Mouse (Mus musculus) embryonic facial prominence, embryonic 14.5 days (tissue): Measurements from ENCODE around the gene Zbtb48. TPM values are rescaled to one million over a fixed set of nuclear protein-coding genes. Genes with fewer than 3 reads are reported as not detected.

ENCODE experiments used
- ATAC-seq: fragments of 200-750 bp; cut with Nextera tagmentation; 2 replicates; pipeline ENCODE4 v1.8.0; 2017; ENCODE audit warnings: low read depth, moderate number of reproducible peaks, moderate TSS enrichment
- DNase-seq: peaks from one replicate; pipeline ENCODE4 v3.0.0-alpha.2; 2015; ENCODE audit warnings: low spot score
- H3K27ac ChIP-seq: fragments of 300-500 bp; sonication (generic); replicated peaks from 2 replicates; pipeline ENCODE4 v1.5.1; 2014; ENCODE audit warnings: low read depth, mild to moderate bottlenecking, low read length, moderate library complexity
- H3K27me3 ChIP-seq: fragments of 300-500 bp; sonication (generic); replicated peaks from 2 replicates; pipeline ENCODE4 v1.6.1; 2014; ENCODE audit warnings: low read length; ENCODE audit not compliant: control insufficient read depth, insufficient read depth
- H3K36me3 ChIP-seq: fragments of 300-500 bp; sonication (generic); 2 replicates; pipeline ENCODE4 v1.6.1; 2014; ENCODE audit warnings: low read length, mixed read lengths; ENCODE audit not compliant: control insufficient read depth, insufficient read depth
- H3K4me1 ChIP-seq: fragments of 300-500 bp; sonication (generic); 2 replicates; pipeline ENCODE4 v1.6.1; 2014; ENCODE audit warnings: antibody characterized with exemption, low read length; ENCODE audit not compliant: control insufficient read depth, insufficient read depth
- H3K4me2 ChIP-seq: fragments of 300-500 bp; sonication (generic); 2 replicates; pipeline ENCODE4 v1.6.1; 2014; ENCODE audit warnings: low read depth, mild to moderate bottlenecking, low read length, moderate library complexity, mixed read lengths
- H3K4me3 ChIP-seq: fragments of 300-500 bp; sonication (generic); 2 replicates; pipeline ENCODE4 v1.5.1; 2014; ENCODE audit warnings: low read depth, mild to moderate bottlenecking, low read length
- H3K9ac ChIP-seq: fragments of 300-500 bp; sonication (generic); 2 replicates; pipeline ENCODE4 v1.6.1; 2014; ENCODE audit warnings: low read depth, mild to moderate bottlenecking, low read length, moderate library complexity, mixed read lengths
- H3K9me3 ChIP-seq: fragments of 300-500 bp; sonication (generic); 2 replicates; pipeline ENCODE4 v1.6.1; 2016; ENCODE audit warnings: low read length; ENCODE audit not compliant: control insufficient read depth
- WGBS: fragments of 180-500 bp; shearing (Covaris S2); extraction: QIAGEN DNeasy Blood & Tissue Kit; methylation state at CpG from one replicate; pipeline ENCODE4 v1.1.7; 2014; 5-methylcytosine and 5-hydroxymethylcytosine counted together
- polyA plus RNA-seq: library from polyadenylated mRNA; unstranded; fragments of >200 nt; fragmentation: Nextera tagmentation; extraction: Ambion mirVana; gene quantifications from 2 replicates; pipeline ENCODE4 v1.2.1, GENCODE M21; 2014

Zbtb48 gene
- polyA plus RNA-seq, 1 experiment from 2014 or later, result 19.0 TPM

- DNase-seq, result no peak
- WGBS, result 66% methylated on average over 4 of the region's 4 CpGs
- Histone ChIP-seq H3K9me3 (no peaks in the 10 kb centered on the region), H3K36me3 (no peaks in the 10 kb centered on the region), H3K4me1 (peaks cover 8% of the 10 kb centered on the region; the same call in 1 of the 2 replicates), H3K4me2 (no peak overlapping the region), H3K9ac (no peak overlapping the region), H3K27me3 (no peaks in the 10 kb centered on the region), H3K27ac (no peak overlapping the region), H3K4me3 (no peak overlapping the region)
- ATAC-seq, result no peak
Measured at GRCm38 (mm10) chr4:152001335-152001734, 26.1 kb downstream of the Zbtb48 start.

DNA sequence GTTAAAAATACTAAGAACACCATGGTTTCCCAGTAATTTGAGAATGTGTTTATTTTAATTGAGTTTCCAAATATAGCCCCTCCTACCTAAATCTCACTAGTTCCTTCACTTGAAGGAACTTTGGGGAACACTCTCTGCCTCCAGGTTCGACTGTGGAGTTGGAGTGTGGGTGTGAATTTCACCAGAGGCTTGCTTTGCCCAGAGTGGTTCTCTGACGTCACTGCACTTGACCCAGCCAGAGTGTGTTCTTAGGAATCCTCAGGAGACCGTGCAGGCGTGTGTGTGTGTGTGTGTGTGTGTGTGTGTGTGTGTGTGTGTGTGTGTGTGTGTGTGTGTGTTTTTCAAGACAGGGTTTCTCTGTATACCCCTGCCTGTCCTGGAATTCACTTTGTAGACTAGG lies 26.6 kb downstream of the Zbtb48 start:
- H3K27ac ChIP-seq, result no peak overlapping the region
- H3K4me2 ChIP-seq, result no peak overlapping the region
- ATAC-seq (no peak), DNase-seq (no peak)
- H3K27me3 ChIP-seq, result no peaks in the 10 kb centered on the region
- no peaks in the 10 kb centered on the region for H3K36me3 ChIP-seq
- WGBS, result 33% methylated on average over 4 of the region's 4 CpGs
- H3K9ac ChIP-seq, result no peak overlapping the region
- H3K4me1 ChIP-seq, result peaks cover 8% of the 10 kb centered on the region; the same call in 1 of the 2 replicates
- no peaks in the 10 kb centered on the region for H3K9me3 ChIP-seq
- H3K4me3 ChIP-seq, result no peak overlapping the region

GRCm38 (mm10) chr4:151999481-151999880 lies 28.0 kb downstream of the Zbtb48 start:
- Histone ChIP-seq H3K9me3 (no peaks in the 10 kb centered on the region), H3K4me3 (no peak overlapping the region), H3K27me3 (no peaks in the 10 kb centered on the region), H3K4me2 (no peak overlapping the region), H3K4me1 (peaks cover 8% of the 10 kb centered on the region; the same call in 1 of the 2 replicates), H3K9ac (no peak overlapping the region), H3K27ac (no peak overlapping the region), H3K36me3 (no peaks in the 10 kb centered on the region)
- WGBS, result 51% methylated on average over 3 of the region's 3 CpGs
- DNase-seq (no peak), ATAC-seq (no peak)

- Histone ChIP-seq H3K36me3 (peaks cover 9% of the 10 kb centered on the region), H3K27ac (no peak overlapping the region), H3K4me1 (peaks cover 19% of the 10 kb centered on the region), H3K27me3 (no peaks in the 10 kb centered on the region), H3K9ac (no peak overlapping the region; the same call in 1 of the 2 replicates), H3K9me3 (no peaks in the 10 kb centered on the region), H3K4me3 (peak overlapping the region; percentile 100; the same call in 1 of the 2 replicates), H3K4me2 (peak overlapping the region; percentile 62)
- WGBS, result 55% methylated on average over 3 of the region's 3 CpGs
- ATAC-seq, result no peak
- DNase-seq, result no peak
Measured at GRCm38 (mm10) chr4:151997701-151998100, 29.8 kb downstream of the Zbtb48 start.

- no peak for ATAC-seq
- H3K27ac ChIP-seq, result peak overlapping the region; percentile 91
- no peaks in the 10 kb centered on the region for H3K27me3 ChIP-seq
- WGBS, result 3% methylated on average over 13 of the region's 13 CpGs
- H3K36me3 ChIP-seq, result peaks cover 17% of the 10 kb centered on the region
- H3K9ac ChIP-seq, result peak overlapping the region; percentile 82
- H3K9me3 ChIP-seq, result no peaks in the 10 kb centered on the region
- no peak for DNase-seq
- H3K4me1 ChIP-seq, result peaks cover 19% of the 10 kb centered on the region
- H3K4me2 ChIP-seq, result peak overlapping the region; percentile 62
- H3K4me3 ChIP-seq, result peak overlapping the region; percentile 100
Measured at GRCm38 (mm10) chr4:151996951-151997222, 30.6 kb downstream of the Zbtb48 start.

- Histone ChIP-seq H3K4me3 (peak within 1 kb of the TSS; percentile 100), H3K27ac (peak within 1 kb of the TSS; percentile 91), H3K9me3 (no peaks in the 10 kb centered on the region), H3K4me2 (peak within 1 kb of the TSS; percentile 88), H3K27me3 (no peaks in the 10 kb centered on the region), H3K9ac (peak within 1 kb of the TSS; percentile 95), H3K36me3 (peaks cover 22% of the 10 kb centered on the region), H3K4me1 (peaks cover 19% of the 10 kb centered on the region)
- DNase-seq, result peak; percentile 100
- 0% methylated on average over 58 of the region's 94 CpGs for WGBS
- ATAC-seq, result peak; percentile 97
Measured at GRCm38 (mm10) chr4:151996173-151996950, 31.1 kb downstream of the Zbtb48 start, which contains the start of gene Phf13. Gene Phf13 (minus strand): TSS chr4:151996258.

DNA sequence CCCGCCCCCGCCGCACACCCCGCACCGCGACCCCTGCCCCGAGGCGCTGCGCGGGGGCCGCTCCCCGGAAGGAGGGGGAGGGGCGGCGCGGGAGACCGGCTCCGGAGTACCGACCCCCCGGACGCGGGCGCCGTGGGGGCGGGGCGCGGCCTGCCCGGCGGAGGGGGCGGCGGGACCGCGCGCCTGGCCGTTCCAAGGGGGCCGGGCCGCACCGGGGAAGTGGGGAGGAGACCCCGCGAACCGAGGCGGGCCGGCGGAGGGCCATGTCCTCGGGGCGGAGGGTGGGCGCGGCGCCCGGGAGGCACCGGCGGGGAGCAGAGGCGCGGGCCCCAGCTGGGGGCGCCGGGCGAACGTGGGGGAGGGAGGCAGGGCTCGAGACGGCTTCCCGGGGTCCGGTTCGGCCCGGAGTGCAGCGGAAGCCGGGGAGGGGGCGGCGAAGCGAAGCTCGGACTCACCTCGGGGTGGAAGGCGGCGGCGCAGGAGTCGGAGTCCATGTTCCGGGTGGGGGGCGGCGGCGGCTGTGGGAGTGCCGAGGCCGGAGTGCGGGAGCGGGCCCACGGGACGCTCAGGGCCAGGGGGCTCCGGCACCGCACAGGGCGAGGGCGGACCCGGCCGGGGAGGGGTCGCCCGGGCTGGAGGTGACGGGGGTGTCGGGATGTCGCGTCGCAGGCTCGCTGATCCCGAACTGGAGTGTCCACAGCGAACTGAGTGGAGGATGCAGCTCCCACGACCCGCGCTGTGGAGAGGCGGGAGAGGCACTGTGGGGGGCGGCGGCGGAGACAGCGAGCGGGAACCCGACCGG lies 31.9 kb downstream of the Zbtb48 start:
- H3K9me3 ChIP-seq, result no peaks in the 10 kb centered on the region

DNA sequence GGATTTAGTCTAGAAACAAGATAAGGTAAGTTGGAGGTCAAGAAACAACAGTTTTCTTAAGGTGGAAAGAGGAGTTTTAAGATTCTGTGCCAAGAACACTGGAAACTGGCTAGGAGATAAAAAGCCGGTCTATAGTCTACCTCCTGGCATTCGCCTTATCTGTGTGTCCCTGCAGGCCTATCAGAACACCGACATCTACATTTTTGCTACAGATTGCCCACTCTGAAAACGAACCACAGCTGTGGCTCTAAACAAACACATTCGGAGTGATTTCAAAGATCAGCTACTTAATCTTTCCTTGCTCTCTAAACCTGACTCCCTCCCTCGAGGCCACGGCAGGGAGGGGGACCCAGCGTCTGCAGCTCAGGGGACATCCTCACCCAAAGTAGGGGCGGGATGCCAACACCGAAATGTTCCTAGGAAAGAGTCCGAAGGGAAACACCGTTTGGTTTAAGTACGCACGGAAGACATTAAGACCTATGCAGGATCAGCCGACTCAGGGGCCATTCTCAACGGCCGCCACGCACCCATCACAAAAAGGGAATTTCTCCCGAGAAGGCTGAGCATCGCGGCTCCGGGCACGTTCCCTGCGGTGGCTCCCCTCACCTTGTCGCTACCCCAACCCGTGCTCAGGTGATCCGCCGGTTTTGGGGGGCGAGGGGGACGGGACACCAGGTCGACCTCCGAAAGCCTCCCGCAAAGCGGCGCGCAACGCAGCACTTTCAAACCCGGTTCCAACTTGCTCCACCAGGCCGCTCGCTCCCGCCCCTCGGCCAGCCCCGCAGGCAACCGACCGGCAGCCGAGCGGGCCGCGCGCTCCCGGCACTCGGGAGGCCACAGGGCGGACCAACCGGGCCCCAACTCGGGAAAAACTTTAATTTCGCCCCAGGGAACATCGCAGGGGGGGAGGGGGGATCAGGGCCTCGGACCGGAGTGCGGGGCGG lies 33.0 kb downstream of the Zbtb48 start:
- DNase-seq (no peak), ATAC-seq (no peak)
- Histone ChIP-seq H3K4me1 (peaks cover 19% of the 10 kb centered on the region), H3K36me3 (peaks cover 34% of the 10 kb centered on the region), H3K9ac (peak overlapping the region; percentile 95), H3K9me3 (no peaks in the 10 kb centered on the region), H3K4me3 (peak overlapping the region; percentile 100), H3K4me2 (peak overlapping the region; percentile 88), H3K27ac (peak overlapping the region; percentile 86), H3K27me3 (no peaks in the 10 kb centered on the region)
- 2% methylated on average over 25 of the region's 61 CpGs for WGBS

More for the DNA sequence above, 31.9 kb downstream of the Zbtb48 start:
- peak overlapping the region; percentile 88 for H3K4me2 ChIP-seq
- H3K4me1 ChIP-seq, result peaks cover 19% of the 10 kb centered on the region
- peak overlapping the region; percentile 86 for H3K27ac ChIP-seq
- no peak for DNase-seq
- peak; percentile 19; the same call in 1 of the 2 replicates for ATAC-seq
- peak overlapping the region; percentile 95 for H3K9ac ChIP-seq
- 1% methylated on average over 15 of the region's 111 CpGs for WGBS
- H3K27me3 ChIP-seq, result no peaks in the 10 kb centered on the region
- peaks cover 30% of the 10 kb centered on the region for H3K36me3 ChIP-seq
- peak overlapping the region; percentile 100 for H3K4me3 ChIP-seq
